Mouse (Mus musculus): ENCODE data around the gene Zfp27. TPM values are rescaled to one million over a fixed set of nuclear protein-coding genes. Genes with fewer than 3 reads are reported as not detected.

Gene Zfp27
- total and polyA plus RNA-seq, 2 experiments from 2014 or later, result 7.7 to 12.8 TPM

GRCm38 (mm10) chr7:29943720-29944119 lies 37.3 kb upstream of the Zfp27 start:
- DNase-seq (ENCODE audit: low spot score) (no peak), ATAC-seq (ENCODE audit: insufficient read depth, low read depth) (no peak)
- no peak overlapping the region for H3K27ac ChIP-seq (ENCODE audit: low read depth)
- no peak for TF ChIP-seq EP300 (IDR thresholded peaks at IDR 0.05; ENCODE audit: low read depth)
- no peak for TF ChIP-seq CTCF (IDR thresholded peaks at IDR 0.05; ENCODE audit: low read depth)
- H3K9ac ChIP-seq (replicated peaks; ENCODE audit: low read depth, low read length), result no peak overlapping the region
- no peak overlapping the region for H3K4me2 ChIP-seq (ENCODE audit: low read depth, low read length)
- peaks cover 6% of the 10 kb centered on the region; the same call in 1 of the 2 replicates for H3K4me1 ChIP-seq (ENCODE audit: control insufficient read depth, insufficient read depth)
- WGBS, result 74% methylated on average over 2 of the region's 2 CpGs
- no peaks in the 10 kb centered on the region for H3K27me3 ChIP-seq (ENCODE audit: control insufficient read depth, insufficient read depth, low read length)
- no peaks in the 10 kb centered on the region; the same call in 1 of the 2 replicates for H3K36me3 ChIP-seq (replicated peaks; ENCODE audit: control insufficient read depth, insufficient read depth, low read length)
- no peaks in the 10 kb centered on the region for H3K9me3 ChIP-seq (replicated peaks; ENCODE audit: control insufficient read depth, low read length)
- H3K4me3 ChIP-seq (ENCODE audit: low read depth, low read length), result no peak overlapping the region

GRCm38 (mm10) chr7:29942740-29943139 lies 36.4 kb upstream of the Zfp27 start:
- no peak overlapping the region for H3K27ac ChIP-seq (ENCODE audit: low read depth)
- DNase-seq (ENCODE audit: low spot score) (peak; percentile 32), ATAC-seq (ENCODE audit: insufficient read depth, low read depth) (peak; percentile 55)
- H3K9ac ChIP-seq (replicated peaks; ENCODE audit: low read depth, low read length), result no peak overlapping the region
- peaks cover 2% of the 10 kb centered on the region; the same call in 1 of the 2 replicates for H3K36me3 ChIP-seq (replicated peaks; ENCODE audit: control insufficient read depth, insufficient read depth, low read length)
- H3K4me1 ChIP-seq (ENCODE audit: control insufficient read depth, insufficient read depth), result peaks cover 6% of the 10 kb centered on the region; the same call in 1 of the 2 replicates
- H3K27me3 ChIP-seq (ENCODE audit: control insufficient read depth, insufficient read depth, low read length), result no peaks in the 10 kb centered on the region
- H3K4me3 ChIP-seq (ENCODE audit: low read depth, low read length), result no peak overlapping the region
- WGBS, result 33% methylated on average over 2 of the region's 2 CpGs
- TF ChIP-seq EP300 (IDR thresholded peaks at IDR 0.05; ENCODE audit: low read depth) (no peak), CTCF (IDR thresholded peaks at IDR 0.05; ENCODE audit: low read depth) (no peak)
- H3K4me2 ChIP-seq (ENCODE audit: low read depth, low read length), result peak overlapping the region; percentile 26; the same call in 1 of the 2 replicates
- H3K9me3 ChIP-seq (replicated peaks; ENCODE audit: control insufficient read depth, low read length), result no peaks in the 10 kb centered on the region

GRCm38 (mm10) chr7:29941027-29941426 lies 34.7 kb upstream of the Zfp27 start:
- Histone ChIP-seq H3K4me3 (ENCODE audit: low read depth, low read length) (no peak overlapping the region), H3K27ac (ENCODE audit: low read depth) (peak overlapping the region; percentile 46), H3K36me3 (replicated peaks; ENCODE audit: control insufficient read depth, insufficient read depth, low read length) (peaks cover 17% of the 10 kb centered on the region), H3K4me2 (ENCODE audit: low read depth, low read length) (no peak overlapping the region), H3K27me3 (ENCODE audit: control insufficient read depth, insufficient read depth, low read length) (no peaks in the 10 kb centered on the region), H3K9ac (replicated peaks; ENCODE audit: low read depth, low read length) (no peak overlapping the region), H3K4me1 (ENCODE audit: control insufficient read depth, insufficient read depth) (peaks cover 6% of the 10 kb centered on the region; the same call in 1 of the 2 replicates), H3K9me3 (replicated peaks; ENCODE audit: control insufficient read depth, low read length) (no peaks in the 10 kb centered on the region)
- peak; percentile 62 for ATAC-seq (ENCODE audit: insufficient read depth, low read depth)
- DNase-seq (ENCODE audit: low spot score), result peak; percentile 40
- no peak for TF ChIP-seq EP300 (IDR thresholded peaks at IDR 0.05; ENCODE audit: low read depth)
- TF ChIP-seq CTCF (IDR thresholded peaks at IDR 0.05; ENCODE audit: low read depth), result no peak
- 55% methylated on average over 11 of the region's 11 CpGs for WGBS

- Histone ChIP-seq H3K27ac (ENCODE audit: low read depth) (no peak overlapping the region), H3K4me2 (ENCODE audit: low read depth, low read length) (no peak overlapping the region), H3K27me3 (ENCODE audit: control insufficient read depth, insufficient read depth, low read length) (no peaks in the 10 kb centered on the region), H3K36me3 (replicated peaks; ENCODE audit: control insufficient read depth, insufficient read depth, low read length) (peaks cover 39% of the 10 kb centered on the region), H3K4me3 (ENCODE audit: low read depth, low read length) (no peak overlapping the region), H3K9me3 (replicated peaks; ENCODE audit: control insufficient read depth, low read length) (no peaks in the 10 kb centered on the region), H3K9ac (replicated peaks; ENCODE audit: low read depth, low read length) (no peak overlapping the region), H3K4me1 (ENCODE audit: control insufficient read depth, insufficient read depth) (peaks cover 6% of the 10 kb centered on the region; the same call in 1 of the 2 replicates)
- 89% methylated on average over 6 of the region's 6 CpGs for WGBS
- ATAC-seq (ENCODE audit: insufficient read depth, low read depth) (no peak), DNase-seq (ENCODE audit: low spot score) (no peak)
- TF ChIP-seq CTCF (IDR thresholded peaks at IDR 0.05; ENCODE audit: low read depth), result no peak
- TF ChIP-seq EP300 (IDR thresholded peaks at IDR 0.05; ENCODE audit: low read depth), result no peak
Measured at GRCm38 (mm10) chr7:29938856-29939255, 32.5 kb upstream of the Zfp27 start.

- Histone ChIP-seq H3K9me3 (replicated peaks; ENCODE audit: control insufficient read depth, low read length) (no peaks in the 10 kb centered on the region), H3K4me3 (ENCODE audit: low read depth, low read length) (no peak overlapping the region), H3K27ac (ENCODE audit: low read depth) (no peak overlapping the region), H3K27me3 (ENCODE audit: control insufficient read depth, insufficient read depth, low read length) (no peaks in the 10 kb centered on the region), H3K36me3 (replicated peaks; ENCODE audit: control insufficient read depth, insufficient read depth, low read length) (no peaks in the 10 kb centered on the region), H3K4me2 (ENCODE audit: low read depth, low read length) (no peak overlapping the region), H3K9ac (replicated peaks; ENCODE audit: low read depth, low read length) (no peak overlapping the region), H3K4me1 (ENCODE audit: control insufficient read depth, insufficient read depth) (0 out of 2 replicates have a peak, but pooled peaks cover 3% of the 10 kb centered on the region)
- DNase-seq (ENCODE audit: low spot score) (no peak), ATAC-seq (ENCODE audit: insufficient read depth, low read depth) (no peak)
- TF ChIP-seq CTCF (IDR thresholded peaks at IDR 0.05; ENCODE audit: low read depth) (no peak), EP300 (IDR thresholded peaks at IDR 0.05; ENCODE audit: low read depth) (no peak)
- WGBS, result 76% methylated on average over 2 of the region's 2 CpGs
Measured at GRCm38 (mm10) chr7:29922780-29923179, 16.4 kb upstream of the Zfp27 start.

Measured in heart, postnatal 0 days (tissue).